Mouse (Mus musculus) adrenal gland, postnatal 4 days (tissue): ENCODE measurements around the gene Ppih. TPM values are rescaled to one million over a fixed set of nuclear protein-coding genes. Genes with fewer than 3 reads are reported as not detected.
"Not testable (repeated sequence)": the region's sequence is repeated elsewhere in the genome, so short reads cannot be mapped to it uniquely, and the experiment has no call there.

Source experiments
- DNase-seq, 2 experiments: peaks; one replicate each; pipeline ENCODE4 v3.0.0; 2021 to 2022; ENCODE audit warnings: low spot score in 2 of 2, mixed read lengths in 2 of 2
- total RNA-seq, 2 experiments: library from RNA; stranded (reverse); gene quantifications; 2 replicates each; pipeline ENCODE4 v1.2.3; 2021

Gene Ppih
- total RNA-seq, 2 experiments from 2014 or later = 32.9 to 33.4 TPM

DNA sequence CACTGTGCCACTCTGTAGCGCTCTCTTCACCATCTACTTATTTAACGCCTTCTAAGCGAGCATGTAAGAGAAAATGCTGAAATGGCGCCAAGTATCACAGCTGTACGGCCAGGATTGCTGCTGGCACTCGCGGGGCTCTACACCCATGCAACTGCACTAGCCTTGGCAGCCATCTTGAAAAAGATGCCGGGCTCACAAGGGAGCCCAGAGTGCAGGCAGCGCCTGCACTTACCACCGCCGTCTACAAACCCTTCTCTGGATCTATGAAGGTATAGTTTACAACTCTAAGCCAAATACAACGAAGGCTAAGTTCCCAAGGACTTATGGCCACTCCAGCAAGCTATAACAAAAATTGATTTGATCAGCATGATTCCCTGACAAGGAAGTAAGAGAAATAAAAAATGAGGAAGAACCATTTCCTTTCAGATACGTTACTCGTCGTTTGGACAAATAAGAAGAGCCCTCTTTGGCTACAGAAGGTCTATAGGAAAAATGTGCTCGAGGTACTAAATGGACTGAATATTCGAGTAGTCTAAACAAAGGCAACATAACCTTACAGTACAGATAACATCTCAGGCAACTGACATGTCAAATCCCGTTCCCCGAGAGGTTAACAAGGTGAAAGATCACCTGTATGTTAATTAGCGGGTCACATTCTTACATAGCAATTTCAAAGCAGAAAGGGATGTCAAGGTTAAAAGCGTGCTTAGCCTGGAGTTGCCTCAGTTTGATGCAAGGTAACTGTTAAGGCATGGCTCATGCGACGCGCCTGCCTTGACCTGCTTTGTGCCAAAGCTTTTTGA is 27.4 kb downstream of the Ppih start:
- DNase-seq = peak in 1 of 2 experiments; percentile 14

DNA sequence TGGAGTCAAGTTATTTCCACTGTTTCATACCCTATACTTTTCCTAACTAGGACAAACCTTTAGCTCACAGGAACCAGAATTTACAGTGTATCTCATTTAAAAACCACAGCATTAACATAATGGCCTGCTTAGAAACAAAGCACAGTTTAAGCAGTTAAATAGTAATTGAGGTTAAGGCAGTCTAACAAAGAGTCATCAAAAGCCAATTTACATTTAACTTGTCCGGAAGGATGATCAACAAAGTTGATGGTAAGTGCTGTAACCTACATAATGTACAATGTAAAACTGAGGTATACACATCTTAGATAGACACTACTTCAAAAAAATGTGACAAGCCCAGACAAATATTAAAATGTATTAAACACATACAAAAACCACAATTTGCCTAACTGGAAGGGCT is 28.4 kb downstream of the Ppih start:
- no peak for DNase-seq

DNA sequence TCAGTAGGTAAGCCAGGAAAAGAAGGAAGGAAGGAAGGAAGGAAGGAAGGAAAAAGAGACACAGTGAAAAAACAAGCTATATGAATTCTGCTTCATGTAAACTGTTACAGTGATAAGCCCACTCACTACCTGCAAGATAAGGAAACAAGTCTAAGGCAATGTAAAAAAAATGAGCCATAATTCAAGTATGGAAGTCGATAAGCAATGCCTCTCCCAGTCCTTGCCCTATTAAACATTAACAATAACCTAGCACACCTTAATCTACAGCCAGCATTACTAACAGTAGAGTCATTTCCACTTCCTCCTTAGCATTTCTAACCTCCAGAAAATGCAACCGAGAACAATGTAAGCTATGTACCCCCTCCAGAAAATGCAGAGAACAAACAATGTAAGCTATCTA is 35.0 kb downstream of the Ppih start:
- no peak for DNase-seq

DNA sequence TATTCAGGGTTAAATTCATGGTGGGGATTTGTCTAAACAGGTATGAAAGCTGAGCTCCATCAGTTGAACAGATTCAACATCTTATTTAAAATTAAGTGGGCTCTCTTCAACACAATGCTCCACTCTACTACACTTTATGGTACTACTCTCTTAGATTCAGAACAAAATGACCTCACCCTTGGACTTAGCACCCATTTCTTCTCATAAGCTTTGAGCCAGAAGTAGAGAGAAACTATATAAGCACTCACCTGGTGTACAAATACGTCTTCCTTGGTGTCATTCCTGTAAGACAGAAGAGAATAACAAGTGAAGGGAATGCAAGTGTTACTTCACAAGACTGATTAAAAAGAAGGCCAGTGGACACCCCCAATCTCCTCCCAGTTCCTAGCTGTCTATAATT is 35.5 kb downstream of the Ppih start:
- DNase-seq = no peak

DNA sequence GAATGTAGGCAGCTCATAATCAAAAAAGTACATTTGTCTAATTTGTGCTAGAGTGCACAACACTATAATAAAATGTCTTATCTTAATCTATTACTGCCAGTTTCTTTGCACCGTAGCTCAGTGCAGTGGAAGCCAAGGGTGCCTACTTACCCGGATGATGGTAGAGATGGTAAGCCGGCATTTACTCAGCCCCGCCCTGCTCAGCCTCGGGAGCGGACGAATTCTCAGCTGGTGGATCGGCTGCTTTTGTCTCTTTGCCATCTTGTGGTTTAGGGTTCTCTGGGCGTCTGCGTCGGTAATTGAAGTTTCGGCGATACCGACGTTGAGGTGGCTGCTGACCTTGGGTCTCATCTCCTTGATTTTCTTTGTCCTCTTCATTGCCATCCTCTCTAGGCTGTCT is 41.6 kb downstream of the Ppih start:
- not testable (repeated sequence) for DNase-seq

DNA sequence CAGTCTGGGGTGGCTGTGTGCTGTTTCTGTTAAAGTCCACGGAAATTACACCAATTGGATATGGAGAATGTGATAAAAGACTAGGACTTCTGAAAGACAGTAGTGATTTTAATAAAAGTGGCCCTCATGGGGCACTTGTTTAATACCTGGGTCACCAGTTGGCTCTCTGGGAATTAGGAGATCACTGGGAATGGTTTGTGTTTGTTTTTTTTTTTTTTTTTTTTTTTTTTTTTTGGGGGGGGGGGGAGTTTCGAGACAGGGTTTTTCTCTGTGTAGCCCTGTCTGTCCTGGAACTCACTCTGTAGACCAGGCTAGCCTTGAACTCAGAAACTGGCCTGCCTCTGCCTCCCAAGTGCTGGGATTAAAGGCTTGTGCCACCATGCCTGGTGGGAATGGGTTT is 44.6 kb downstream of the Ppih start:
- DNase-seq = no peak

DNA sequence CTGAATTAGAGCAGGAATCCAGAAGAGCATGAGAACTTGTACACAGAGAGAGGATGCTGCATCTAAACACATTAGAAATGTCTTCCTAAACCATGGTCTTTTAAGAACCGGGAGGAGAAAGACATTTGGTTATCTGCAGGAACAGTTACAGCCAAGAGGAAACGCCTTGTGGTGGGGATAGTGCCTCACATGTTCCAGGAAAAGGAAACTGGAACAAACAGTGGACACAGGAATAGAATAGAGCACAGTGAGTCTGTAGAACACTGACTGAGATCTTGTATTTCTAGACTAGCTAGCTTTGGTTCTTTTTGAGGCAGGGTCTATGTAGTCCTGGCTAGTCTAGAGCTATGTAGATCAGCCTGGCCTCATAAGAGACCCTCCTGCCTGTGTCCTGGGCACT is 45.1 kb downstream of the Ppih start:
- no peak for DNase-seq

DNA sequence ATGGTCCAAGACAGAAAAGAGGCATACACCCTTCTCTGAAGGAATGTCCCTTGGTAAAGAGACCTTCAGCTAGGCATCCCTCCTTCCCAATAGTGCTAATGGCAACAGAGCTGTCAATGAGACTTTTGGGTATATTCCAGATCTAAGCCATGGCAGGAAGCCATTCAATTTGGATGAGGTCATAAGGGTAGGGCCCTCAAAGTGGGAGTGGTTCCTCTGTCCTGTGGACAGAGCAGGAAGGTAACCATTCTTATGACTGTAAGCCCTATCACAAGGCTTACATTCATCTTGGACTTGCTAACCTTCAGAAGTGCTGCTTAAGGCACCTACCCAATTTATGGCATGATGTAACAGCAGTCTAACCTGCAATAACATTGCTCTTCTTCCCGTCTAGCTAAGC is 45.7 kb downstream of the Ppih start:
- no peak for DNase-seq

DNA sequence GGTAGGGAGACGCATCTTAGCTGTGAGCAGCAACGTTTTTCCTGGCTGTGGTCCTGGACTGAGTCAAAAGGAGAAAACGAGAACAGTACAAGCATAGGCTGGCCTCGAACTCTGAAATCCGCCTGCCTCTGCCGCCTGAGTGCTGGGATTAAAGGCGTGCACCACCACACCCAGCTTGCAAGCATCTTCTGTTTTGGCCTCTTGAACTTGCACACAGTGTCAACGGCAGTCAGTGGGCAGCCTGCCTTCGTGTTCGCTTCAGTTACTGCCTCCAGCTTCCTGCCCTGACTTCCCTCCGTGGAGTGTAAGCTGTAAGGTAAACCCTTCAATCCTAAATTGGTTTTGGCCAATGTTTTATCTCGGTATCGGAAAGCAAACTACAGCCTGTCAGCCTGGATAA is 53.7 kb downstream of the Ppih start:
- DNase-seq = no peak

DNA sequence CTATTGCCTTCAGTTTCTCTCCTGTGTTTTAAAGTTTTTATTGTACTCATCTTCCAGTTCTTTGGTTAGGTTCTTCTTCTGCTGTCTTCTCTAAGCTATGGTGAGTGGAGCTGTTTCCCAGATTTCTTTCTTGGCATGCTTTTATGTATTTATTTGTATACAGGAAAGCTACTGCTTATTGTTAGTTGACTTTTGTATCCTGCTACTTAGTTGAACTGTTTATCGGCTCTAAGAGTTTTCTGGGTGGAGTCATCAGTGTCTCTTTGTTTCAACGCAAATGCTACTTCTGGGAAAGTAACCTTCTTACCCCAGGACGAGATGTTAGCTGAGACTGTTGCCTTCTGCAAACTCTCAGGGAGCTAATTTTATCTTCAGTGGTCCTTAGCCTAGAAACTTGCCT is 56.9 kb downstream of the Ppih start:
- no peak for DNase-seq

DNA sequence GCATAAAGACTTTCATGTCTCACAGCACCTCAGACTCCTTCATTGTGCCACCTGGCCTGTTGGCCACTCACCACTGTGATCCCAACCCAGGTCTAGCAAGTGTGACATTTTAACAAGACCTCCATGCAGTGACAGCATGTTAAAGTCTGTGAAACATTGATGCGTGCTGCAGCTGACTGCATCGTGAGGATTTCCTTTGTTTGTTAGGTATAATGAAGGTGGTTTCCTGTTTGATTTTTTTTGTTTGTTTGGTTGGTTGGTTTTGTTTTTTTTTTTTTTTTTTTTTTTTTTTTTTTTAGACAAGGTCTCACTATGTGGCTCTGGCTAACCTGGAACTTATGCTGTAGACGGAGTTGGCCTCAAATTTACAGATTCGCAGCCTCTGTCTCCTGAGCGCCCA is 57.9 kb downstream of the Ppih start:
- DNase-seq = no peak

DNA sequence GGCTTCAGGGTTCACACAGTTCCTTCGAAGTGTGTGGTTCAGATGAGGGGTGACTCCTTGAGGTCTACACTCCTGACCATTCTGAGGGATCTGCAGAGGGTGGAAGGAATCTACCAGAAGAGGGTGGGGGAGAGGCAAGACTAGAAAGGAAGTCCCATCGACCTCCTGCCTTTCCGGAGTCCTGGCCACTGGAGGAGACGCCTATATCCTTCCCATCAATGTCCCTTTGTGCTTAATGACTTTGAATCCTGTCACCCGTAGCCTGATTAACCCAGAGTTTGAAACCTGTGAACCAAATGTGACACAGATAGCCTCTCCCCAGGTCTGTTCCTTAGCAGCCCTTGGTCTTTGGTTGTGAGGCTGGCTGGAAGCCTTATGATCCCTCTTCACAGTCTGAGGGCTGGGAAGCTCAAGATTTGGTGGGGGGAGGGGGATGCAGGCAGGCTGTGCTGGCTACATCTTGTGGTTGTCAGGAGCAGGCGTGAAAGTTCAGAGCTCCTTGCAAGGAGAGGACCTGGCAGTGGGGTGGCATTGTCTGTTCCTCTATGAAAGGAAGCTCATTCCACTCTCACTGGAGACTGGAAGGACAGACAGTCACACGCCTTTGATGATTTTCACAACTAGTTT is 59.1 kb downstream of the Ppih start:
- DNase-seq = no peak

DNA sequence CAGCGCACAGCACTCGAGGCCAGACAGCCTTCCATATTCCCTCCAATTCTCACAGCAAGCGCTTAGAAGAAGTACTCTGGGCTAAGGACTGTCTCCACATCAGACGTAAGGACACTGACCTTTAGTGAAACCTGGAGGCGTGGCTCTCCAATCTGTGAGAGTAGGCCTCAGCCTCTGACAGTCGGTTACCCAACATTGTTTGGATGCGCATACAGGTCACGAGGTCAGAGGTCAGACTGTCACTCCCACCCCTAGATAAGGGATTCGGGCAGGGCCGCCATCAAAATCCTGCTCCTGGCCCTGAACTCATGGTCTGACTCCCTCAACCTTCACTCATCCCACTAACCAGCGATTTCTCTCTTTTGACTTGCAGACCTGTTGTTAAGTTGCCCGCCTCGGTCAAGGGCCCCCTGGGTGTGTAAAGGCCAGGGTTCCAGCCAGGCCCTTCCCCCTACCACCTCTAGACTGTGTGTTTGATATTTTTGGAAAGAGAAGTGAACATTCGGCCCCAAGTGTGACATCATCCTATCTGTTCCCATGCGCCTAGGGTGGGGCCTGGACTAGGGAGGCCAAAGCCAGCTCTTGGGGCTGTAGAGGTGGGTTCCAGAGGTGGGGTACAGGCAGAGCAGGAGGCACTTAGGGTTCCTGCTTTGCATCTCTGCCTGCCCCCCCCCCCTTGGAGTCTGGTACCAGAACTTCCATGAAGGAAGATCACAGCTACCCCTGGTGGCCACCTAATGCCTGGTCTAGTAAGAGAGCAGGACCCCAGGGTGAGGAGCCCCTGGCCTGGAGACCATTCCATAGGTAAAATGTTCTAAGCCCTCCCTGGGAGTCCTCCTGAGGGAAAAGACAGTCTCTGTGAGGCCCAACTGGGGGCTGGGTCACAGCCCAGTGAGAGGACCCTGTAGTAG is 60.7 kb downstream of the Ppih start:
- no peak for DNase-seq

DNA sequence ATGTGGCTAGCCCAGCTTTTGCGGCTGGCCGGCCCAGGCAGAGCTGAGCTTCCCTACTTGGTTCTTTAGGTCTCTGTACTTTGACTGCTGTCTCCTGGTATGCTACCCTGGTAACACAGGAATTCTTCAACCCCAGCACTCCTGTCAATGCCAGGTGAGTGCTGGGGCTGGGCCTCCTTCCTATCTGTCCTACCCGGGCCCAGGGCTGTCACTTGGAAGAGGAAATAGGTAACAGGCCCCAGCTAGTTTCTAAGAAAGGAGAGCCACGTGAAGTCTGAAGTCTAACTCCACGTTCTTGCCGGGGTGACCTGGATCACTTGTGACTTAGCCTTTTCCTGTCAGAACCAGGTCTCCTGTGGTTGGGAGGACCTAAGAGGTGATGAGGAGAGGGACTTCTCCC is 63.3 kb downstream of the Ppih start:
- DNase-seq = no peak

DNA sequence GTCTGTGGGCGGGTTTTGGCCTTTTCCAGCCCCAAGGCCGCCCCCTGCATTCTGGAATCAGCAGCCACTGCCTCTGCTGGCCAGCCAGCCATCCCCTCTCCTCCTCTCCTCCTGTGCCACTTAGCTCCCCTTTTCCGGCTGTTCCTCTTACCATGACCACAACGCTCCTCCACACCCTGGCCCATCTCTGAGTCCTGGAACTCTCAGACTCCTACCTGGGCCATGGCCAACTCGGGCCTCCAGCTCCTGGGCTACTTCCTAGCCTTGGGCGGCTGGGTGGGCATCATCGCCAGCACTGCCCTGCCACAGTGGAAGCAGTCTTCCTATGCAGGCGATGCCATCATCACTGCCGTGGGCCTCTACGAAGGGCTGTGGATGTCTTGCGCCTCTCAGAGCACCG is 65.0 kb downstream of the Ppih start, which contains the start of gene Cldn19:
Gene Cldn19, plus strand, starts transcription at position 64 of the 400 bp plus-strand sequence.
- no peak for DNase-seq

DNA sequence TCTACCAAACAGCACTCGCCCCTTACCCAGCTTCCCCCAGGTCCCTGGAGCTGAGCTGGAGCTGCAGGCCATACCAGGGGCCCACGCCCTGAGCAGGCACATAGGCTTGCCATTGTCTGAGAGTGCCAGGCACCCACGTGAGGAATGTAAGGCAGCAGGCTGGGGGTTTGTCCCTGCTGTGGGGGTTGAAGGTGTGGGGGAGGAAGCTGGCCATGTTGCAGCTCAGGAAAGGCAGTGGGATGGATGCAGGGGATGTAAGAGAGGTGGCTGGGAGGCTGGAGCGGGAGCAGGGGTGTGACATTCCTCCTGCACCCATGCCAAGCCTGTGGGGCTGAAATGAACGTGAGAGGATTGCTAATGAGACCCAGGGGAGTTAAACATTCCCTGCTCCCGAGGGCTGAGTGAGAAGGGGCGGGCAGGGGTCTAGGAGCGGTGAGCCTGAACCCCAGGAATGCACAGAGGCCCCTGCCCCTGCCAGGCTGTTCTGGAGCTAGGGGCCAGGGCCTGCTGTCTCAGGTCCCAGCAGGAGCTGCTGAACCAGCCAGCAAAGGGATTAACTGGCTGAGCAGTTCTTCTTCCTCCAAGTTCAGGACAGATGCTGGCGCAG is 66.2 kb downstream of the Ppih start:
- DNase-seq = no peak

DNA sequence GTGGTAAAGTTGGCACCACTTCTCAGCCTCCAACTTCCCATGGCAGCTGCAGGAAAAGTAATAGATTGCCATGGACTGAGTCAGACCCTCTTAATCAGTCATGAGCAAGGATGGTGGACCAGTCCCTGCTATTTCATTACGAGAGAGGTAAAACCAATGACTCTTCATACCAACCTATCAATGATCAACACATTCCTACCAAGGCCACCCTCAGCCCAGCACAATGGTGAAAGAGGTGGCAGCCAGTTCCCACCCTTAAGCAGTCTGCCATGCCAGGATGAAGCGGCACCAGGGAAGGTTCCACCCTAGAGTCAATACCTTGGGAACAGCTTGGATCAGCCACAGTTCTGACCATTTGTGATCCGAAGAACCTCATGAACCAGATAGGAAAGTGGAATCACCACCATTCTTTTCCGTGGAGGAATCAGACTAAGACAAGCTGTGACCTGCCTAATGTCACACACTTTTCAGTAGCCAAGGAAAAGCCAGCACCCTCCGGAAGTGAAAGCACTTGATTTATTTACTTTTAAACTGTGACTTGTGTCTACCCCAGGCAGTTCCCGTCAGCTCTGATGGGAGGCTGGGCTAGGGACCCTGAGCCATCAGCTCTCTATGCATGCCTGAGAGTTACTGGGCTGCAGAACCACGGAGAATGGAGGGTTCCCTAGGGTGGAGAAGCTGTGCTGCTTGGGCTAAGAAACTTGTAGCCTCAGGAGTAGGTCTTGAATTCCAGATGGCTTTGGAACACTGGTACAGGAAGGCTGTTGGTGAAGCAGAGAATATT is 68.1 kb downstream of the Ppih start:
- DNase-seq = no peak
